Mouse (Mus musculus) E14TG2a.4 (cell line): ENCODE measurements around the gene Gal3st2c.

Source experiments
- CTCF ChIP-seq: conservative IDR thresholded peaks from 2 replicates; pipeline ENCODE4 v1.5.1; 2014; ENCODE audit warnings: low read length
- NANOG ChIP-seq: IDR thresholded peaks from 2 replicates; pipeline ENCODE4 v1.6.1; 2014; ENCODE audit warnings: borderline replicate concordance, low read length, mixed read lengths
- POU5F1 ChIP-seq: IDR thresholded peaks from 2 replicates; pipeline ENCODE4 v1.6.1; 2014; ENCODE audit warnings: low read length, borderline replicate concordance

DNA sequence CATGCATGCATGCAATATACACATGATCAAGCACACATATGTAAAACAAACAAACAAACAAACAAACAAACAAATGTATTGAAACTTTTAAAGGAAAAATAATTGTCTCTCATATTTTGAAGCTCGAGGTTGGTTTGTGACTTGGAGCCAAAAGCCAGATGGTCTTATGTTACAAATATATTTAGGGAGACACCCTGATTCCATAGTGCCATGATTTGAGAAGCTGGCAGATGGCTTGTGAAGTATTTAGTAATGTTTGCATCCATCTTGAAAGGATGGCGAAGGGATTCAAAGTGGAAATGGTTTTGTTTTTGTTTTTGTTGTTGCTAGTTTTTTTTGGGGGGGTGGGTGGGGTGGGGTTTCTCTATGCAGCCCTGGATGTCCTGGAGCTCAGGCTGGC, 10.7 kb downstream of the Gal3st2c start:
- TF ChIP-seq POU5F1 = no peak
- TF ChIP-seq CTCF = no peak
- TF ChIP-seq NANOG = no peak
